Mouse (Mus musculus) spleen, adult 2 months (tissue): Measurements from ENCODE around the gene Slc51a. TPM values are rescaled to one million over a fixed set of nuclear protein-coding genes. Genes with fewer than 3 reads are reported as not detected.
"Not testable (repeated sequence)": the region's sequence is repeated elsewhere in the genome, so short reads cannot be mapped to it uniquely, and the experiment has no call there.

Experiments
- DNase-seq, 2 experiments: peaks; one replicate each; pipeline versions ENCODE4 v3.0.0 to v3.0.0-alpha.2; 2012 to 2021; ENCODE audit warnings: low spot score in 2 of 2, low read depth in 1 of 2
- H3K27ac ChIP-seq: fragments of 200-500 bp; 2 replicates; pipeline ENCODE4 v1.5.1; 2012; ENCODE audit warnings: low read length, inconsistent platforms; ENCODE audit not compliant: insufficient read depth
- H3K27me3 ChIP-seq: fragments of 200-500 bp; 2 replicates; pipeline ENCODE4 v1.6.1; 2012; ENCODE audit warnings: mild to moderate bottlenecking, moderate library complexity, low read length, inconsistent platforms; ENCODE audit not compliant: control insufficient read depth, insufficient read depth
- H3K36me3 ChIP-seq: fragments of 200-500 bp; 2 replicates; pipeline ENCODE4 v1.6.1; 2012; ENCODE audit warnings: mild to moderate bottlenecking, low read length, inconsistent platforms; ENCODE audit not compliant: control insufficient read depth, insufficient read depth
- H3K4me1 ChIP-seq: fragments of 200-500 bp; 2 replicates; pipeline ENCODE4 v1.6.1; 2011; ENCODE audit warnings: inconsistent platforms; ENCODE audit not compliant: control insufficient read depth, insufficient read depth, insufficient read length
- H3K4me3 ChIP-seq: fragments of 200-500 bp; 2 replicates; pipeline ENCODE4 v1.5.1; 2011; ENCODE audit warnings: mild to moderate bottlenecking, inconsistent platforms; ENCODE audit not compliant: insufficient read depth, insufficient read length; ENCODE audit errors: extremely low read depth
- CTCF ChIP-seq: fragments of 200-500 bp; IDR thresholded peaks from 2 replicates; pipeline ENCODE4 v1.5.1; 2011; ENCODE audit warnings: mild to moderate bottlenecking, inconsistent platforms; ENCODE audit not compliant: insufficient read depth, insufficient read length, insufficient replicate concordance; ENCODE audit errors: extremely low read depth
- POLR2A ChIP-seq: fragments of 200-500 bp; IDR thresholded peaks from 2 replicates; pipeline ENCODE4 v1.6.1; 2011; ENCODE audit warnings: low read depth, low read length, inconsistent platforms
- WGBS: fragments of 180-500 bp; shearing (Covaris S2); methylation state at CpG from one replicate; pipeline ENCODE4 v1.1.7; 2018; 5-methylcytosine and 5-hydroxymethylcytosine counted together
- polyA plus RNA-seq: library from polyadenylated mRNA; depleted of rRNA; stranded (reverse); fragments of >200 nt; gene quantifications from 2 replicates; pipeline ENCODE4 v1.2.3, GENCODE M21; 2012

Slc51a gene
- polyA plus RNA-seq, 1 experiment: not detected

DNA sequence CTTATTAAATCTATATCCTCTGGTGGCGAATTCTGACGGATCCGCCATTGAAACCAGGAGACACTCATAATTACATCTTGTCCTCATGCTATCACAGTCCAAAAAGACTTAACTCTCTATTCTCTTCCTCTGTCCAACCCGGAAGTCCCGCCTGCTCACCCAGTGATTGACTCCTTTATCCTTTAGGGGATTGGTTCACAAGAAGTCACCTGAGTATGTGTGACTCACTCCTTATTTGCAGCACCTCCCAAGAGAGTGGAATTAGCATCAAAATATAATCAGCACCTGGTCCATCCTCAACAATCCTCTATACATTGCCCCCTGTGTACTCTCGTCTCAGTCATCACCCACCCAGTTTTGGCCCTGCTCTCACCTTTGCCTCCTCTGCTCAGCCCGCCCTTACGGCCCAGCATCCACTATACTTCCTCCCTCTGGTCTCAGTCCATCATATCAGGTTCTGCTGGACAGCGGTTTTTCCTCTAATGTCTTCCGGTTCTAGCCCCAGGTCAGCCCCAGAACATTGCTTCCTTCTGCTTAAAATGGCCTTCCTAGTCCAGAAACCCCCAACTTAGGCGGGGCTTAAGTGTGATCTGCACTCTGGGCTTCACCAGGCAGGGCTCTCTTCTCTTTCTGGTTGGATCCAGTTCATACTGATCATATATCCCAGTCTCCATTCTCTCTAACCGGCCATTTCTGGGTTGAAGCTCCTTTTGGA, 15.1 kb upstream of the Slc51a start:
- no peak overlapping the region for H3K27ac ChIP-seq
- H3K4me1 ChIP-seq: no peaks in the 10 kb centered on the region
- no peaks in the 10 kb centered on the region for H3K36me3 ChIP-seq
- WGBS: 86% methylated on average over 12 of the region's 12 CpGs
- TF ChIP-seq POLR2A: no peak
- no peak for TF ChIP-seq CTCF
- no peak overlapping the region for H3K4me3 ChIP-seq
- no peak for DNase-seq
- no peaks in the 10 kb centered on the region for H3K27me3 ChIP-seq

DNA sequence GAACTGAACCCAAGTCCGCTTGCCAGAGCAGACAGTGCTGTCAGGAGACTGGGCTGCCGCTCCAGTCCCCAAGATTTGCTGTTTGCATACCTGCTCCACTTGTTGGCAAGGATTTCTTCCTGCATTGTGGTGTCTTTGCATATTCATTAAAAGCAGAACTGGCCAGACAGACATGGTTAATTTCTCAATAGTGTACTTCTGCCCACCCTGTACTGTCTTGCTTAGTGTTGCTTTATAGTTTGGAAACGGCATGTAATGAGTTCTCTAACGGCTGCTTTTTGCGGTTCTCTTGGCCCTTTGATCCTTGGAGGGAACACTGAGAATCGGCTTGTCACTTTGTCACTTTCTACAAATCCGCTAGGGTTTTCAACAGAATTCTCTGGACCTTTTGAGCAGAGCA, 13.8 kb upstream of the Slc51a start:
- H3K4me1 ChIP-seq: no peaks in the 10 kb centered on the region
- WGBS: 72% methylated on average over 7 of the region's 7 CpGs

DNA sequence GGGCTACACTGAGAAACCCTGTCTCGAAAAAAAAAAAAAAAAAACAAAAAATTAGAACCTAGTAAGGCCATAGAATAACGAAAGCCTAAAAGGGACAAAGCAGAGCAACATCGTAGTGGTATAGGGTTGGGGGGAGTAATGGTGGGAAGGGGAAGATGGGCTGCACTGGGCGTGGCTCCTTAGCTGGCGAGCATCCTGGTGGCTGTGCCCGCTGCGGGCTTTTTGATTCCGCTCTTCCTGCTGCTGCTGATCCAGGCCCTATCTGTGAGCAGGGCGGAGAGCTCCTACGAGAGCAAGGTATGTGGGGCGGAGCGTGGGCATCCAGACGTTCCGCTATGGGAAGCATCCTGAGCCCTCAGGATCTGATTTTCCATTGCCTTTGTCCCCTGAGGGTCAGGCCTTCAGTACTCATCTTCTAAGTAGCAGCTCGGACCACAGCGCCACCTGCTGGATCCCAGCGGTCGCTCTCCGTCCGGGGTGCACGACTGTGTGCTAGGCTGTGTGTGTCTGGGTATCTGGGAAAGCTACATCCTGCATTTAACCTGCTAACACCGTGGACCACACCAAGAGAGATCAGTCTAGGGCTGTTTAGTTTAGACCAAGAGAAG, 11.9 kb upstream of the Slc51a start:
- no peak for TF ChIP-seq POLR2A
- TF ChIP-seq CTCF: peak; percentile 98
- no peaks in the 10 kb centered on the region for H3K36me3 ChIP-seq
- no peak overlapping the region for H3K4me3 ChIP-seq
- no peaks in the 10 kb centered on the region for H3K4me1 ChIP-seq
- DNase-seq: peak in 1 of 2 experiments; percentile 74
- H3K27ac ChIP-seq: no peak overlapping the region
- H3K27me3 ChIP-seq: no peaks in the 10 kb centered on the region
- 19% methylated on average over 22 of the region's 22 CpGs for whole genome bisulfite sequencing

More for the DNA sequence above, 13.8 kb upstream of the Slc51a start:
- DNase-seq: no peak
- TF ChIP-seq CTCF (no peak), POLR2A (no peak)
- Histone ChIP-seq H3K27ac (no peak overlapping the region), H3K27me3 (no peaks in the 10 kb centered on the region), H3K4me3 (no peak overlapping the region), H3K36me3 (no peaks in the 10 kb centered on the region)

DNA sequence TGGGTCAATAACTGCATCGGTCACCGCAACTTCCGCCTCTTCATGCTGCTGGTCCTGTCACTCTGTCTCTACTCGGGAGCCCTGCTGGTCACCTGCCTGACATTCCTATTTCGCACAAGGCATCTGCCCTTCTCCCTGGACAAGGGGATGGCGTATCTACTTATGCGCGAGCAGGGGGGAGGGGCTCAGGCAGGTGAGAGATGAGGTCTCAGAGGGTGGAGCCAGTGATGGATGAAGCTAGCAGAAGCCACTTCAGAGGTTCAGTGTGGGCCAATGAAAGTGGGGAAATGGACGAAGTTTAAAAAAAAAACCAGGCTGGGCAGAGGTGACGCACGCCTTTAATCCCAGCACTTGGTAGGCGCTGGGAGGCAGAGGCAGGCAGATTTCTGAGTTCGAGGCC, 11.3 kb upstream of the Slc51a start:
- TF ChIP-seq POLR2A (no peak), CTCF (no peak)
- no peak for DNase-seq
- Histone ChIP-seq H3K4me1 (no peaks in the 10 kb centered on the region), H3K27me3 (no peaks in the 10 kb centered on the region), H3K36me3 (no peaks in the 10 kb centered on the region), H3K4me3 (no peak overlapping the region), H3K27ac (no peak overlapping the region)
- 84% methylated on average over 13 of the region's 13 CpGs for WGBS

DNA sequence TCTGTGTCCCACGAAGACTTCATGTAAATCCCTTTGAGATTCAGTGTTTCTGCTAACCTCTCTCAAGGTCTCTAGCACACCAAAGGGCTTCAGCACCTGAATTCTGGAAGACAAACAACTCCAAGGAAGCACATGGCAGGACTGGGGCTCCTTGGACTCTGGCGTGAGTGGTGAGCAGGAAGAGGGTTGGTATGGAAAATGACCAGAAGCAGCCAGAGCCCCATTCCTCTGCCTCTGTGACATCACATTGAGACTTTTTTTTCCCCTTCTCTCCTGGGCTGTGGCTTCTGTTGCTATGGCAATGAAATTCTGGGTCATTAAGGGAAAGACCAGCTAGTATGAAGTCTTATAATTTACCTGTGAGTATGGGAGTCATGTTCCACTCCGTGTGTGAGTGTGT, 8.3 kb upstream of the Slc51a start, which contains the start of gene Zdhhc19:
Zdhhc19 (plus strand) TSS at position 301 of the 400 bp plus-strand sequence.
- no peaks in the 10 kb centered on the region for H3K27me3 ChIP-seq
- no peak within 1 kb of the TSS for H3K27ac ChIP-seq
- no peaks in the 10 kb centered on the region for H3K4me1 ChIP-seq
- DNase-seq: no peak
- 75% methylated on average over 3 of the region's 3 CpGs for WGBS
- H3K36me3 ChIP-seq: no peaks in the 10 kb centered on the region
- no peak within 1 kb of the TSS for H3K4me3 ChIP-seq
- TF ChIP-seq POLR2A (no peak), CTCF (no peak)

DNA sequence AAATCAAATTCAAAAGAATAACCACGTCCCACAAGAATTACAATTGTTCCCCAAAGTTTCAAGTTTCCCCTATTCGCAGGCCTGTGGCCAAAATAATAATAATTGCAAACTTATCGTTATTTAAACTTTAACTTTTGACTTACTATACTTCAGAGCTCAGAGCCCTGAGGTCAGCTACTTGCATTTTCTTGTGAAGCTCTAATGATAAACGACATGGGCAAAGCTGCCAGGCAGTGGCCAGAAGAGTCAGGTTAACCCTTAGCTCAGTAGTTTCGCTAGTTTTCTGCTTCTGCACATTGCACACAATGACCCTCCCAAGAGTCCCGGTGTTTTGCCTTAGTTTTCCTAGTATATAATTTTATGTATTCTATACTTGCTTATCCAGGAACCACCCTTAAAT, 6.7 kb upstream of the Slc51a start:
- H3K27ac ChIP-seq, H3K27me3 ChIP-seq, H3K4me3 ChIP-seq, H3K4me1 ChIP-seq, DNase-seq, H3K36me3 ChIP-seq: not testable (repeated sequence)
- WGBS: 77% methylated on average over 6 of the region's 6 CpGs

DNA sequence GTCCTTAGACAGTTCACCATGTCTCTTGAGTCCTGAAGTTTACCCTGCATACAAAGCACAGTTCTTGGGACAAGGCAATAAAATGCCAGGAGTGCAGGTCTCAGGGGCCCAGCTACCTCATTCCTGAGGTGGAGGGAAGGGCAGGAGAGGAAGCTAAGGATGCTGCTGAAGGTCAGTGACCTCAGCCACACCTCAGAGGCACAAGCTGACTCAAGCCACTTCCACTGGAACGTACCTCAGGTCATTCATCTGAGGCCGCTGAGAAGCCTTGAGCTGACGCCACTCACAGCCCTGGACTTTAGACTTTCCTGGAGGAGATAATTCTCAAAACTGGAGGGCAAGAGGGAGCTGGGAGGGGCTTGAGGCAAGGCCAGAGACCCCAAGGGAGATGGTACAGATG, 1.3 kb upstream of the Slc51a start:
- no peak for DNase-seq
- H3K27me3 ChIP-seq: no peaks in the 10 kb centered on the region
- no peaks in the 10 kb centered on the region for H3K36me3 ChIP-seq
- no peak overlapping the region for H3K4me3 ChIP-seq
- H3K4me1 ChIP-seq: no peaks in the 10 kb centered on the region
- 95% methylated on average over 3 of the region's 3 CpGs for WGBS
- TF ChIP-seq POLR2A (no peak), CTCF (no peak)
- no peak overlapping the region for H3K27ac ChIP-seq
